Mouse (Mus musculus) macrophage (primary cell): Measurements from ENCODE around the gene Fam114a2. TPM values are rescaled to one million over a fixed set of nuclear protein-coding genes. Genes with fewer than 3 reads are reported as not detected.

Experiments used
- H3K27ac ChIP-seq: fragments of 350-480 bp; formaldehyde crosslinking; 2 replicates; pipeline ENCODE4 v1.9.0; 2021
- H3K36me3 ChIP-seq: fragments of 350-480 bp; formaldehyde crosslinking; 2 replicates; pipeline ENCODE4 v1.9.0; 2021; ENCODE audit errors: inconsistent target
- H3K4me3 ChIP-seq: fragments of 350-480 bp; formaldehyde crosslinking; 2 replicates; pipeline ENCODE4 v1.9.0; 2021; ENCODE audit errors: inconsistent target
- H3K79me2 ChIP-seq: fragments of 350-480 bp; formaldehyde crosslinking; 2 replicates; pipeline ENCODE4 v1.9.0; 2021; ENCODE audit errors: inconsistent target
- WGBS: methylation state at CpG from one replicate; pipeline ENCODE4 v1.1.7; 2026; ENCODE audit warnings: inconsistent platforms; ENCODE audit not compliant: missing documents; 5-methylcytosine and 5-hydroxymethylcytosine counted together
- polyA plus RNA-seq: library from polyadenylated mRNA; stranded (reverse); fragments of 250-400 nt; gene quantifications from 3 replicates; pipeline ENCODE4 v1.2.4, GENCODE M21; 2018; ENCODE audit warnings: inconsistent platforms

Fam114a2 gene
- polyA plus RNA-seq, 1 experiment from 2014 or later, result 40.8 TPM

- peaks cover 38% of the 10 kb centered on the region for H3K36me3 ChIP-seq
- no peak overlapping the region for H3K27ac ChIP-seq
- H3K79me2 ChIP-seq, result peaks cover 49% of the 10 kb centered on the region
- 45% methylated on average over 11 of the region's 11 CpGs for WGBS
- H3K4me3 ChIP-seq, result no peak overlapping the region
These were observed 13.0 kb upstream of the Fam114a2 start for GRCm38 (mm10) chr11:57531300-57531950.

DNA sequence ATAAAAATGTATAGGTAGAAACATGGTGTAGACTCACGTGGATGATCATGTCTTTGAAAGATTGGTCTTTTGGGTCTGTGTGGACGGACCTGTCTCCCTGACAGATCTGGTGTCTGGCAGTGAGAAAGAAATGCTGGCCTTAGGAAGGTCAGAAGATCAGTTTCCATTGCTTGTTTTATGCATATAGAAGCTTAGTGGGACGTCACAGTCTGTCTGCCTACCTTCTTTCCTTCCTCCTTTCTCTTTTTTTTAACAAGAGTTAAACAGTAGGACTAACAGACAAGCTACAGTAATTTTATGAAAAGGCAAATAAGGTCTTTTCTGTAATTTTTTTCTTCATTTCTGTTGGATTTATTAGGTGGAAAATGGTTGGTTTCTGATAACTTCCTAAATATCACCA lies 10.7 kb upstream of the Fam114a2 start:
- H3K36me3 ChIP-seq, result peaks cover 38% of the 10 kb centered on the region
- H3K79me2 ChIP-seq, result peaks cover 70% of the 10 kb centered on the region
- H3K27ac ChIP-seq, result no peak overlapping the region
- 95% methylated on average over 3 of the region's 3 CpGs for WGBS
- no peak overlapping the region for H3K4me3 ChIP-seq

- no peak overlapping the region for H3K4me3 ChIP-seq
- H3K79me2 ChIP-seq, result peaks cover 86% of the 10 kb centered on the region
- H3K27ac ChIP-seq, result no peak overlapping the region
- H3K36me3 ChIP-seq, result peaks cover 38% of the 10 kb centered on the region
- WGBS, result 93% methylated on average over 4 of the region's 4 CpGs
These were observed 9.1 kb upstream of the Fam114a2 start for GRCm38 (mm10) chr11:57527506-57527905.

- Histone ChIP-seq H3K79me2 (peaks cover 98% of the 10 kb centered on the region), H3K4me3 (no peak overlapping the region), H3K36me3 (peaks cover 38% of the 10 kb centered on the region), H3K27ac (no peak overlapping the region)
- WGBS, result 79% methylated on average over 3 of the region's 3 CpGs
These were observed 7.5 kb upstream of the Fam114a2 start for GRCm38 (mm10) chr11:57525900-57526299.

- no peak overlapping the region for H3K4me3 ChIP-seq
- peaks cover 98% of the 10 kb centered on the region for H3K79me2 ChIP-seq
- peaks cover 25% of the 10 kb centered on the region for H3K36me3 ChIP-seq
- peak overlapping the region; percentile 29; the same call in 1 of the 2 replicates for H3K27ac ChIP-seq
These were observed 6.2 kb upstream of the Fam114a2 start for GRCm38 (mm10) chr11:57524597-57524996.

GRCm38 (mm10) chr11:57523418-57523817 lies 5.0 kb upstream of the Fam114a2 start:
- peaks cover 13% of the 10 kb centered on the region; the same call in 1 of the 2 replicates for H3K36me3 ChIP-seq
- H3K27ac ChIP-seq, result no peak overlapping the region
- no peak overlapping the region for H3K4me3 ChIP-seq
- WGBS, result 97% methylated on average over 3 of the region's 3 CpGs
- peaks cover 97% of the 10 kb centered on the region for H3K79me2 ChIP-seq

DNA sequence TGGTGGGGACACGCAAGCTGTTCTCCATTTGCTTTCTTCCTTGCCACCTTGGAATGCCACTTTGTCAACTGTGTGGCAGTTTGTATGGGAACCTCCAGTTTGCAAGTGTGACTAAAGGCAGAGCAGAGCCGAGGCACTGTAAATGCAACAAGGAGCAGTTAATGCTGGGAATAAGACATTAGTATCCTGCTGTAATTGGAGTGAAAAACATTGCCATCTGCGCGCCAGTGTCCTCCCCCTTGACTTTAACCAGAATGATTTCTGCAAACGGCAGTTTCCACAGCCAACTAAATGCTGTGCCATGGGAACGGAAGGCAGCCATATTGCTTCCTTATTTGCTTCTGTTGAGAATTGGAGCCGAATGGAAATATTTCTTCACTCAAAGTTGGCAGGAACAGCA lies 3.6 kb upstream of the Fam114a2 start:
- Histone ChIP-seq H3K79me2 (peaks cover 97% of the 10 kb centered on the region), H3K4me3 (no peak overlapping the region), H3K27ac (no peak overlapping the region), H3K36me3 (0 out of 2 replicates have a peak, but pooled peaks cover 4% of the 10 kb centered on the region)
- WGBS, result 96% methylated on average over 7 of the region's 7 CpGs

GRCm38 (mm10) chr11:57521206-57521605 lies 2.8 kb upstream of the Fam114a2 start:
- Histone ChIP-seq H3K4me3 (no peak overlapping the region), H3K27ac (no peak overlapping the region), H3K79me2 (peaks cover 97% of the 10 kb centered on the region), H3K36me3 (0 out of 2 replicates have a peak, but pooled peaks cover 4% of the 10 kb centered on the region)
- WGBS, result 96% methylated on average over 3 of the region's 3 CpGs

DNA sequence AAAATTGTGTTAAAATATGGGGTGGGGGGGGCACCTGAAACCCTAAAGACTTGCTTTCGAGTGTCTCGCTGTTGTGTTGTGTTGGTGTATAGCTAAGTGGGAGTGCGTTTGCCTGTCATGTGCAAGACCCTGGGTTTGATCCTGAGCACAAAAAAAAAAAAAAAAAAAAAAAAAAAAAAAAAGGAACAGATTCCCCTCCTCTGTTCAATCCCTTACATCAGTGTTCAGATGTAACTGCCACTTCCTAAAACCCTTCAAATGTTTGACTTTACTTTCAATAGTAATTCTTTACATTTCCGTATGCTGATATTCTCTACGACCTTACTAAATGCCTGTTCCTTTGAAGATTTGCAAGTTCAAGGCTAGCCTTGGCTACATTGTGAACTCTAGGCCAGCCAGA lies 887 bp upstream of the Fam114a2 start:
- Histone ChIP-seq H3K36me3 (0 out of 2 replicates have a peak, but pooled peaks cover 4% of the 10 kb centered on the region), H3K79me2 (peaks cover 98% of the 10 kb centered on the region), H3K27ac (peak overlapping the region; percentile 88), H3K4me3 (peak overlapping the region; percentile 95)
- WGBS, result 34% methylated on average over 2 of the region's 5 CpGs

GRCm38 (mm10) chr11:57518751-57519148 lies 333 bp upstream of the Fam114a2 start:
- under 1% methylated on average over 15 of the region's 16 CpGs for WGBS
- Histone ChIP-seq H3K27ac (peak overlapping the region; percentile 88), H3K36me3 (0 out of 2 replicates have a peak, but pooled peaks cover 4% of the 10 kb centered on the region), H3K79me2 (peaks cover 94% of the 10 kb centered on the region), H3K4me3 (peak overlapping the region; percentile 95)

- H3K36me3 ChIP-seq, result peaks cover 12% of the 10 kb centered on the region; the same call in 1 of the 2 replicates
- 90% methylated on average over 5 of the region's 5 CpGs for WGBS
- no peak overlapping the region for H3K4me3 ChIP-seq
- no peak overlapping the region for H3K27ac ChIP-seq
- H3K79me2 ChIP-seq, result peaks cover 76% of the 10 kb centered on the region
These were observed 1.4 kb downstream of the Fam114a2 start for GRCm38 (mm10) chr11:57516946-57517441.

DNA sequence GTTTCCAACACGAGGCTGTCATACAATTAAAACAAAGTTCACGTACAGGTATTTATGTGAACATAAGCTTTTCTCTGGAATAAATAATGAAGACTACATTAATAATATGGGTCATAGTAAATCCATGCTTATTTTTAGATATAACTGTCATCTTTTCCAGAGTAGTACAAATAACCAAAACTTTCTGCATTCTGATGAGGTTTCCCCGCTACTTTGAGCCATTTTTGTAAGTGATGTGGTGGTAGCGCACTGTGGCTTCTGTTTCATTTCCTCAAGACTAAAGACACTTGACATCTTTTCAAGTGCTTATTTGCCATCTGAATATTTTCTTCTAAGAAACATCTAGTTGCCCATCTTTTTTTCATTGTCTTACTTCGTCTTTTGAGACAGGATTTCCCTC lies 3.2 kb downstream of the Fam114a2 start:
- 81% methylated on average over 5 of the region's 5 CpGs for WGBS
- Histone ChIP-seq H3K4me3 (no peak overlapping the region), H3K79me2 (peaks cover 59% of the 10 kb centered on the region), H3K27ac (no peak overlapping the region), H3K36me3 (peaks cover 29% of the 10 kb centered on the region)

GRCm38 (mm10) chr11:57506899-57507298 lies 11.5 kb downstream of the Fam114a2 start:
- no peak overlapping the region for H3K4me3 ChIP-seq
- H3K27ac ChIP-seq, result no peak overlapping the region
- WGBS, result 96% methylated on average over 5 of the region's 6 CpGs
- peaks cover 92% of the 10 kb centered on the region for H3K36me3 ChIP-seq
- no peaks in the 10 kb centered on the region for H3K79me2 ChIP-seq

DNA sequence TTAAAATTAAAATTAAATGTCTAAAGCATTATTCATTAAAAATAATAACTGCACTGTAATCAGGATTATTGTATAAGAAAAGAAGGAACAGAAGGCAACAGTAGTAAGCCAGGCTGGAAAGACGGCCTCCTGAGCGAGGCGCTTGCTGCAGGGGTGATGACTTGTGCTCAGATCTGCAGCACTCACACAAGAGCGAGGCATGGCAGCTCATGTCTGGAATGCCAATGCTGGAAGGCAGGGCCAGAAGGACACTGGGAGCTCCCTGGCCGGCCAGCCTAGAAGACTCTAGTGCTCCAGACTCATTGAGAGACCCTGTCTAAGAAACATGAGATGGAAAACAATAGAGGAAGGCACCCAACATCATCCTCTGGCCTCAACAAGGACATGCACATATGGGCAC lies 15.3 kb downstream of the Fam114a2 start:
- 97% methylated on average over 5 of the region's 5 CpGs for WGBS
- H3K79me2 ChIP-seq, result no peaks in the 10 kb centered on the region
- no peak overlapping the region for H3K4me3 ChIP-seq
- H3K27ac ChIP-seq, result no peak overlapping the region
- peaks cover 64% of the 10 kb centered on the region for H3K36me3 ChIP-seq

DNA sequence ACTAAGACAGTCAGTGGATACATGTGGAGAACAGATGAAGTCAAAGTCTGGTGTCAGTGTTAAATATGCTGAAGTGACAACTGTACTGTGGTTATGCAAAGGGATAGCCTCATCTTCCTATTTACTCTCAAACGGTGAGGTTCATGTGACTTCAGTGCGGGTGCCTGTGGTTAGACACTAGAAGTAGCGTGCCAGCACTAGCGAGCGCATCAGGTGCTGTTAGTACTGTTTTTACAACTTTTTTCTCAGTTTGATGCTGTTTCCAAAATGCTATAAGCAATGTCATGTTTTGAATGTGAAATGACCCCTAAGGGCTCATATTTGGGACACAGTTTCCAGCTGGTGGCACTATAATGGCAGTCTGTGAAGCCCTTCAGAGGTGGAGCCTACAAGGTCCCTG lies 20.2 kb downstream of the Fam114a2 start:
- no peak overlapping the region for H3K27ac ChIP-seq
- WGBS, result 88% methylated on average over 5 of the region's 5 CpGs
- no peak overlapping the region for H3K4me3 ChIP-seq
- no peaks in the 10 kb centered on the region for H3K79me2 ChIP-seq
- peaks cover 56% of the 10 kb centered on the region; the same call in 1 of the 2 replicates for H3K36me3 ChIP-seq
